Mouse (Mus musculus) hindbrain, embryonic 13.5 days (tissue): ENCODE data around the gene Ptprj. TPM values are rescaled to one million over a fixed set of nuclear protein-coding genes. Genes with fewer than 3 reads are reported as not detected.

Source experiments
- polyA plus RNA-seq: library from polyadenylated mRNA; unstranded; fragments of >200 nt; fragmentation: Nextera tagmentation; extraction: Ambion mirVana; gene quantifications from 2 replicates; pipeline ENCODE4 v1.2.1, GENCODE M21; 2015

Ptprj gene
- polyA plus RNA-seq, 1 experiment from 2014 or later = 3.8 TPM

Other genes starting within 250 kb of the Ptprj start
- gene Olfr1274-ps, start 182.0 kb downstream of the Ptprj start, polyA plus RNA-seq = not detected in 2 replicates
- 23.2 and 24.9 TPM in 2 replicates for gene Nup160, start 96.6 kb upstream of the Ptprj start, polyA plus RNA-seq
- gene Fnbp4, start 164.7 kb upstream of the Ptprj start, polyA plus RNA-seq = 113 and 114 TPM in 2 replicates
- gene Agbl2, start 202.1 kb upstream of the Ptprj start, polyA plus RNA-seq = 0.78 and 1.7 TPM in 2 replicates